Mouse (Mus musculus): ENCODE data around the gene Gm3095.
"Not testable (repeated sequence)": the region's sequence is repeated elsewhere in the genome, so short reads cannot be mapped to it uniquely, and the experiment has no call there.

Gm3095 gene

DNA sequence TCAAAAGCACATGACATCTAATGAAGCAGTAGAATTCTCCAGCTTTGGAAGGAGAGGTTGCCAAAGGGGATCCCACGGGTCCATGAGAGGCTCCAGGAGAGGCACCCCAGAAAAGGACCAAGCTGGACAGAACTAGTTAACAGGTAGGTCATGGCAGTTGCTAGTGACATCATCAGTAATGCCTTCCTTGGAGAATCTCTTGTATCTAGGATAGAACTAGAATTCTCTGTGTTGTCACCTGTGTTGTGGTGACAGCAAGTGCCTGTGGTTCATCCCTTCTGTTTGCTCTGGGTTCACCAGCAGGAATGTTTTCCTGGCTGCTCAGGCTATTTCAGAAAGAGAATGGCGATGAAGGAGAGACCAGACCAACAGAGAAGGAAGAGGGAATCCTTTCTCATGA, at the start of gene Gm3095:
Gene Gm3095 (plus strand): TSS at position 301 of the 400 bp plus-strand sequence.
- DNase-seq = not testable (repeated sequence)

DNA sequence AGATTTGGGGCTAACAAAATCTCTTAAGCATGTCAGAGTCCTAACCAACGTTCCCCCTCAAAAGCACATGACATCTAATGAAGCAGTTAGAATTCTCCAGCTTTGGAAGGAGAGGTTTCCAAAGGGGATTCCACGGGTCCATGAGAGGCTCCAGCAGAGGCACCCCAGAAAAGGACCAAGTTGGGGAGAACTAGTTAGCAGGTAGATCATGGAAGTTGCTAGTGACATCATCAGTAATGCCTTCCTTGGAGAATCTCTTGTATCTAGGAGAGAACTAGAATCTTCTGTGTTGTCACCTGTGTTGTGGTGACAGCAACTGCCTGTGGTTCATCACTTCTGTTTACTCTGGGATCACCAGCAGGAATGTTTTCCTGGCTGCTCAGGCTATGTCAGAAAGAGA, 31.9 kb upstream of the Gm3095 start, which contains the start of gene Gm3029:
Gene Gm3029 (plus strand): TSS at position 301 of the 400 bp plus-strand sequence.
- DNase-seq = not testable (repeated sequence)

DNA sequence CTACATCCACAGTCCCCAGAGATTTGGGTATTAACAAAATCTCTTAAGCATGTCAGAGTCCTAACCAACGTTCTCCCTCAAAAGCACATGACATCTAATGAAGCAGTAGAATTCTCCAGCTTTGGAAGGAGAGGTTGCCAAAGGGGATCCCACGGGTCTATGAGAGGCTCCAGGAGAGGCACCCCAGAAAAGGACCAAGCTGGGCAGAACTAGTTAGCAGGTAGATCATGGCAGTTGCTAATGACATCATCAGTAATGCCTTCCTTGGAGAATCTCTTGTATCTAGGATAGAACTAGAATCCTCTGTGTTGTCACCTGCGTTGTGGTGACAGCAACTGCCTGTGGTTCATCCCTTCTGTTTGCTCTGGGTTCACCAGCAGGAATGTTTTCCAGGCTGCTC, 34.7 kb downstream of the Gm3095 start, which contains the start of gene Gm3099:
Gene Gm3099 (plus strand): TSS at position 301 of the 400 bp plus-strand sequence.
- not testable (repeated sequence) for DNase-seq

All from kidney, postnatal 14 days (tissue).